Mouse (Mus musculus) small intestine, adult 2 months (tissue): ENCODE results near the gene Lhfpl5. TPM values are rescaled to one million over a fixed set of nuclear protein-coding genes. Genes with fewer than 3 reads are reported as not detected.

ENCODE experiments used
- H3K27ac ChIP-seq: fragments of 200-500 bp; 2 replicates; pipeline ENCODE4 v1.5.1; 2012; ENCODE audit warnings: low read depth, low read length, control low read depth, inconsistent platforms; ENCODE audit not compliant: insufficient read depth
- H3K27me3 ChIP-seq: fragments of 200-500 bp; 2 replicates; pipeline ENCODE4 v1.6.1; 2012; ENCODE audit warnings: mild to moderate bottlenecking, moderate library complexity, low read length, inconsistent platforms; ENCODE audit not compliant: control insufficient read depth, insufficient read depth
- H3K36me3 ChIP-seq: fragments of 200-500 bp; 2 replicates; pipeline ENCODE4 v1.6.1; 2012; ENCODE audit warnings: mild to moderate bottlenecking, low read length, control low read depth, inconsistent platforms; ENCODE audit not compliant: control insufficient read depth, insufficient read depth
- H3K4me1 ChIP-seq: fragments of 200-500 bp; 2 replicates; pipeline ENCODE4 v1.6.1; 2012; ENCODE audit warnings: low read length, inconsistent platforms, mixed read lengths; ENCODE audit not compliant: control insufficient read depth, insufficient read depth, insufficient read length
- H3K4me3 ChIP-seq: fragments of 200-500 bp; 2 replicates; pipeline ENCODE4 v1.5.1; 2012; ENCODE audit warnings: low read depth, mild to moderate bottlenecking, control low read depth, inconsistent platforms, low read length, moderate library complexity
- CTCF ChIP-seq: fragments of 200-500 bp; IDR thresholded peaks from 2 replicates; pipeline ENCODE4 v1.5.1; 2012; ENCODE audit warnings: low read depth, mild to moderate bottlenecking, control low read depth, inconsistent platforms, low read length, moderate library complexity, mixed read lengths; ENCODE audit not compliant: insufficient replicate concordance, insufficient read length; ENCODE audit errors: extremely low read depth
- POLR2A ChIP-seq: fragments of 200-500 bp; IDR thresholded peaks from 2 replicates; pipeline ENCODE4 v1.6.1; 2012; ENCODE audit warnings: low read depth, mild to moderate bottlenecking, control low read depth, inconsistent platforms, low read length, moderate library complexity
- WGBS: fragments of 180-500 bp; shearing (Covaris S2); methylation state at CpG from one replicate; pipeline ENCODE4 v1.1.7; 2018; 5-methylcytosine and 5-hydroxymethylcytosine counted together
- polyA plus RNA-seq: library from polyadenylated mRNA; depleted of rRNA; stranded (reverse); fragments of >200 nt; gene quantifications from 2 replicates; pipeline ENCODE4 v1.2.3, GENCODE M21; 2012

The Lhfpl5 gene
- polyA plus RNA-seq, 1 experiment: 1.0 TPM

DNA sequence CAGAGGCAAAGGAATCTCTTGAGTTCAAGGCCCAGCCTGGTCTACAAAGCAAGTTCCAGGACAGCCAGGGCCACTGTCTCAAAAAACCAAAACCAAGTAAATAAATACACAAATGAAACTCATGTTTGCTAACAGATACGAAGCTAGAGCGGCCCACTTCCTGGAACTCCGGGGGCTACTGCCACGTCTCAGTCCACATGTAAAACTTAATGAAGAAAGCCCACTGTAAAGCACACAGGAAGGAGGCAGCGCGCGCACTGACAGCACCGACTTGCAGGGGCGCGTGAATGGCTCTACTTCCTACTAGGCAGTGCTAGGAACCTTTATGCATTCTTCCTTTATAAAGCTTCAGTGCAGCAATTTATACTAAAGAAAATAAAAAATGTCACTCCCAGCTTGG lies 42.2 kb downstream of the Lhfpl5 start:
- Histone ChIP-seq H3K4me3 (no peak overlapping the region), H3K27ac (no peak overlapping the region), H3K27me3 (no peaks in the 10 kb centered on the region), H3K4me1 (peaks cover 20% of the 10 kb centered on the region), H3K36me3 (peaks cover 10% of the 10 kb centered on the region)
- WGBS: 74% methylated on average over 10 of the region's 10 CpGs
- TF ChIP-seq POLR2A: no peak

DNA sequence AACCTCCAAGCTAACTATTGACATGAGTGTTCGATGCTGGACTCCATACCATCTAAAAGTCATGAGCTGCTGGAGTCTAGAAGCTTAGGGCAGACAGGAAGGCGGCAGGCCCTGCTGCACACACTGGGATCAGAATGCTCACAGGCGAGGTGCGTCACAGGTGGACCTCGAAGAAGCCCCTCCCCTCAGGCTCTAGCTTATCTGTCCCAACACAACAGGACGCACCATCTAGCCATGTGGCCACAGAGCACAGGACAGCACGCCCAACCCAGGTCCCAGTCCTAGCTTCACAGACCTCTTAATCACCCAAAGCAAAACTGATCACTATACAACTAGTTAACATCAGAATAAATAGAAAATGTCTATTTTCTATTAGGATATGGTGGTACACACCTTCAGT lies 42.7 kb downstream of the Lhfpl5 start:
- Histone ChIP-seq H3K27ac (peak overlapping the region; percentile 48; the same call in 1 of the 2 replicates), H3K36me3 (peaks cover 10% of the 10 kb centered on the region; the same call in 1 of the 2 replicates), H3K4me1 (peaks cover 20% of the 10 kb centered on the region), H3K27me3 (no peaks in the 10 kb centered on the region), H3K4me3 (no peak overlapping the region)
- TF ChIP-seq CTCF: no peak
- TF ChIP-seq POLR2A: no peak
- 65% methylated on average over 7 of the region's 7 CpGs for WGBS

DNA sequence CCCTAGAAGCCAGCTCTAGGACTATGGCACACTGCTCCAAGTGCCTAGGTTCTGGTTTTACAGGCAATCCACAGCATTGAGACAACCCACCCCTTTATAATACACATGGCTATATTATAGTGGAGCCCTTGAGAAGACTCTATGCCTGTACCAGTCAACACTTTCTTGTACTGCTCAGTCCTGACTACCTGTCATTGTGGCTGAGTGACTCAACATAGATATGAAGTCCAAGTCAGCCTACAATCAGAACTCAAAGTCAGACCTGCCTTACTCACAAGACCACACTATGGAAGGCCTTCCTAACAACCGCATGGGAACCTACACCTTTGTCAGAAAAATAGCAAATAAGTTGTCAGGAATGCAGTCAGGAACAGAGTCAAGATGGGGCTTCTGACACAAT lies 43.3 kb downstream of the Lhfpl5 start:
- H3K27ac ChIP-seq: peak overlapping the region; percentile 48; the same call in 1 of the 2 replicates
- no peaks in the 10 kb centered on the region for H3K27me3 ChIP-seq
- 87% methylated on average over 1 of the region's 1 CpGs for WGBS
- peaks cover 20% of the 10 kb centered on the region for H3K4me1 ChIP-seq
- no peak for TF ChIP-seq CTCF
- TF ChIP-seq POLR2A: no peak
- H3K4me3 ChIP-seq: no peak overlapping the region
- peaks cover 10% of the 10 kb centered on the region; the same call in 1 of the 2 replicates for H3K36me3 ChIP-seq

DNA sequence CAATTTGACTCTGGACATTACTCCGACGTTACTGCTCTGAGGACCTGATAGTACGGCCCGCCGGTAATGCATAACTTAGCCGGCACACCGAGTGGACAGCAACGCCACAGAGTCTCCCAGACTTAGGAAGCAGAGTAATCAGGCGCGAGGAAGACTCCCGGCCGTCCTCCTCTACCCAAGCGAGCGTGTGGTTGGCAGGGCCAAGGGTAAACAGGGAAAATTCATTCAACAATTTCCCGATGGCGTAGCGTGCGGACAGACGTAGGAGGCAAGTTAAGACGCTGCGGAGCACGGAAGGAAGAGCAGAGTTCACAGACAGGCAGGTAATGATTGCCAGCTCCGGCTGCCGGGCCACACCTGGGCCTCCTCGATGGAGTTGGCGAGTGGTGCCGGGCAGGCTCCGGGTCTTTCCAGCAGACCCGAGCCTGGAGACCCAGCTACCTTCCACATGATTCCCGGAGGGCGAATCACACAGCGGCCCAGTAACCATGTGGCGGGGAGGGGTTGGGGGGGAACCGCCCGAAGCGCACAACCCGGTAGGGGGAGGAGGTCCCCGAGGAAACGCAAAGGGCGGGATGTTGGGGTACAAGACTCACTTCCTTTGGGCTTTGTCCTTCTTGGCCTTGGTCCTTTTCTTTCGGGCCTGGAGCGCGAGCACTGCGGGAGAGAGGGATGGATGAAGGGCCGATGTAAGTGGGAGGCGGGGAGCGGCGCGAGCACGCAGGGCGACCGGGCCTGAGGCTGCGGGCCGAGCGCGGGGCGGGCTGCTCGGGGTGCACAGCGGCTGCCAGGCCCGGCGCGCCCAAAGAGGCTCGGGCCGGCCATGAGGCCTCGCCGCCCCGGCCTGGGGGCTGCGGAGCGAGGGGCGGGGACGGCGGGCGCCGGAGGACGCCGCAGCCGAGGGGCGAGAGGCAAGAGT lies 46.2 kb downstream of the Lhfpl5 start:
- under 1% methylated on average over 76 of the region's 78 CpGs for whole genome bisulfite sequencing
- Histone ChIP-seq H3K27me3 (no peaks in the 10 kb centered on the region), H3K27ac (peak overlapping the region; percentile 88), H3K4me3 (peak overlapping the region; percentile 89), H3K4me1 (peaks cover 9% of the 10 kb centered on the region), H3K36me3 (peaks cover 8% of the 10 kb centered on the region; the same call in 1 of the 2 replicates)
- TF ChIP-seq POLR2A (0 out of 2 replicates have a peak, but pooled peaks have one; percentile 30), CTCF (0 out of 2 replicates have a peak, but pooled peaks have one; percentile 5)

DNA sequence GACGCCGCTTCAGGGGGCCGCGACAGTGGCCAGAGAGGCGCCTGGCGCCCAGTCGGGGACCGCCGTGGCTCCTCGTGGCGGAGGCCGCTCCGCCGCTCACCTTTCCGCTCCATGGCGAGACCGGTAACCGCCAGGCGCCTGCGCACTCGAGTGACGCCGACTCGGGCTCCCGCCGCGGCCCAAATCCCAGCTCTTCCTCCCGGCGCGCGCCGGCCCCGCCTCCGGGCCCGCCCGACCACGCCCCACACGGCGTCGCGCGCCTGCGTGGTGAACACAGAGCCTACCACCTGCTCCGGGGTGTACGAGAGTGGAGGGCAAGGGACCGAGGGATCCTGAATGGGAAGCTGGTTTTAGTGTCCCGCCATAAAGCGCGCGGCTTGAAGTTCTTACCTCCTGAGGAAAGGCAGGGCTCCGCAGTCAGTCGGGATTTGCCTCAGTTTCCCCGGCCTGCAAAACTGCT lies 46.9 kb downstream of the Lhfpl5 start, which contains the start of gene Srpk1:
TSS of gene Srpk1 (minus strand) at position 410 of the 460 bp plus-strand sequence.
- WGBS: under 1% methylated on average over 52 of the region's 53 CpGs
- TF ChIP-seq POLR2A (peak; percentile 92), CTCF (no peak)

DNA sequence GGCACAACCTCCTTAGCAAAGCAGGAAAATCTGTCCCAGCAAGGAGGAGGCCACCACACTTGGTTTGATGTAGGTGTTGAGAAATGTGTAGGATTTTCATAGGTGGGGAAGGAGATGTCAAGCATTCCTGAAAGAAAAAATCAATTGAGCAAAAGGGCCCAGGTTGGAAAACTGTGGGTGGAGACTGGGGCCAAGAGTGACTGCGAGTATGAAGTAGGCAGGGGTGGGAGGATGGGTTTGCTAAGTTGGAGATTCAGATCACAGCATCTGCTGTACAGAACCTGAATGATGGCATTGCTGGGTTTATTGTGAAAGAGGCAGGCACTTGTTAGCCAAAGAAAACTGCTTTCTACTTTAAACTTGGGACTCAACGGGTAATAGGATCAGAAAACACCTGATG lies 49.4 kb downstream of the Lhfpl5 start:
- Histone ChIP-seq H3K4me3 (no peak overlapping the region), H3K27me3 (no peaks in the 10 kb centered on the region), H3K36me3 (peaks cover 4% of the 10 kb centered on the region; the same call in 1 of the 2 replicates), H3K27ac (no peak overlapping the region), H3K4me1 (peaks cover 18% of the 10 kb centered on the region)
- WGBS: 69% methylated on average over 2 of the region's 2 CpGs
- TF ChIP-seq POLR2A (no peak), CTCF (no peak)

More for the DNA sequence above, 46.9 kb downstream of the Lhfpl5 start, which contains the start of gene Srpk1:
- H3K4me3 ChIP-seq: peak within 1 kb of the TSS; percentile 89
- H3K27me3 ChIP-seq: no peaks in the 10 kb centered on the region
- H3K36me3 ChIP-seq: peaks cover 8% of the 10 kb centered on the region; the same call in 1 of the 2 replicates
- H3K27ac ChIP-seq: peak within 1 kb of the TSS; percentile 88
- peaks cover 8% of the 10 kb centered on the region for H3K4me1 ChIP-seq

DNA sequence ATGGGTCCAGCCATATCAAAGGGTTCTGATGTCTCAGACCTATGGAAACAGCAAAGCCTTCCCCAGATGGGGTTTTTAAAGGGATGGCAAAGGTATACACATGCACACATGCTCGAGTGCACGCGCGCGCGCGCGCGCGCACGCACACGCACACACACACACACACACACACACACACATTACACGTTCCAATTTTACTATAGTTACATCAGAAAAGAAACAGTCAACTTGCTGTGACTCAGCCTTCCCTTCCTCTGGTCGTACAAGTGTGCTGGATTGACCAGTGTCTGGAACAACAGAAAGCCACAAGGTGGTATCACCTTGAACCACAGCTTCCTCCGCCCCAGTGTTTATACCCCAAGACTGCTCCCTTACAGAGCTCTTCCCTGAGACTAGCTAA lies 49.9 kb downstream of the Lhfpl5 start:
- Histone ChIP-seq H3K27me3 (no peaks in the 10 kb centered on the region), H3K36me3 (no peaks in the 10 kb centered on the region), H3K4me1 (peaks cover 15% of the 10 kb centered on the region), H3K27ac (no peak overlapping the region), H3K4me3 (no peak overlapping the region)
- WGBS: 89% methylated on average over 15 of the region's 15 CpGs
- no peak for TF ChIP-seq POLR2A
- no peak for TF ChIP-seq CTCF
